Mouse (Mus musculus) CH12F3 (cell line): ENCODE results near the gene Ccdc39.

Source experiments
- in situ Hi-C: fragments of 300-500 bp; cut with MboI; formaldehyde crosslinking; loops from 2 replicates; pipeline ENCODE4 v1.14.3; 2020; ENCODE audit warnings: low sequenced_read_pairs

Gene Ccdc39

GRCm38 (mm10) chr3:33799617-33800512 lies 44.2 kb downstream of the Ccdc39 start, which contains the start of gene Ttc14:
TSS of gene Ttc14 (plus strand) at chr3:33799832.
- in situ Hi-C loops, result loop anchor here (25.0 kb wide), 2 partner anchors 838 to 1063 kb away; partner anchors contain the start of genes Mrpl47 and Ndufb5

- in situ Hi-C loops, result loop anchor here (25.0 kb wide), 1 partner anchor 829 kb away; no protein-coding TSS in a partner anchor
Measured at GRCm38 (mm10) chr3:33790975-33791374, 53.1 kb downstream of the Ccdc39 start.
